Mouse (Mus musculus) layer of hippocampus, adult 18-20 months (tissue): Measurements from ENCODE around the gene Sco1. TPM values are rescaled to one million over a fixed set of nuclear protein-coding genes. Genes with fewer than 3 reads are reported as not detected.
A peak's percentile ranks its signal among the peaks of the same experiment; 100 is the strongest.

Experiments
- DNase-seq, 2 experiments: peaks; one replicate each; pipeline ENCODE4 v3.0.0; 2022; ENCODE audit warnings: low spot score in 2 of 2
- total RNA-seq, 2 experiments: library from RNA; stranded (reverse); gene quantifications; 2 replicates each; pipeline ENCODE4 v1.2.3; 2021

The Sco1 gene
- total RNA-seq, 2 experiments from 2014 or later = 10.3 TPM

GRCm38 (mm10) chr11:67040483-67040882, 12.0 kb upstream of the Sco1 start:
- DNase-seq = no peak

GRCm38 (mm10) chr11:67043007-67043406, 9.5 kb upstream of the Sco1 start:
- DNase-seq = no peak

GRCm38 (mm10) chr11:67044959-67045358, 7.5 kb upstream of the Sco1 start:
- no peak for DNase-seq

- no peak for DNase-seq
These were observed 5.3 kb upstream of the Sco1 start for GRCm38 (mm10) chr11:67047199-67047598.

- no peak for DNase-seq
These were observed 4.0 kb upstream of the Sco1 start for GRCm38 (mm10) chr11:67048496-67048895.

GRCm38 (mm10) chr11:67049256-67049655, 3.2 kb upstream of the Sco1 start:
- no peak for DNase-seq

- no peak for DNase-seq
These were observed 672 bp upstream of the Sco1 start for GRCm38 (mm10) chr11:67051676-67052320.

GRCm38 (mm10) chr11:67054754-67055365, 2.4 kb downstream of the Sco1 start:
- DNase-seq = no peak

GRCm38 (mm10) chr11:67061311-67061710, 8.8 kb downstream of the Sco1 start:
- no peak for DNase-seq

- DNase-seq = no peak
These were observed 10.3 kb downstream of the Sco1 start for GRCm38 (mm10) chr11:67062726-67063125.

- no peak for DNase-seq
These were observed 15.3 kb downstream of the Sco1 start for GRCm38 (mm10) chr11:67067741-67068140.

GRCm38 (mm10) chr11:67072615-67073130, 20.2 kb downstream of the Sco1 start:
- no peak for DNase-seq

GRCm38 (mm10) chr11:67075036-67075435, 22.6 kb downstream of the Sco1 start:
- DNase-seq = no peak

- no peak for DNase-seq
These were observed 24.3 kb downstream of the Sco1 start for GRCm38 (mm10) chr11:67076781-67077180.

GRCm38 (mm10) chr11:67077435-67077834, 25.0 kb downstream of the Sco1 start:
- no peak for DNase-seq

- no peak for DNase-seq
These were observed 25.5 kb downstream of the Sco1 start, which contains the start of gene Myh3 for GRCm38 (mm10) chr11:67078000-67078399. Gene Myh3 (plus strand): TSS chr11:67078300.

- DNase-seq = no peak
These were observed 26.4 kb downstream of the Sco1 start for GRCm38 (mm10) chr11:67078888-67079287.

GRCm38 (mm10) chr11:67079740-67080139, 27.3 kb downstream of the Sco1 start:
- no peak for DNase-seq

- DNase-seq = peak; percentile 28 to 70
These were observed 27.7 kb downstream of the Sco1 start for GRCm38 (mm10) chr11:67080168-67080567.

- no peak for DNase-seq
These were observed 28.7 kb downstream of the Sco1 start for GRCm38 (mm10) chr11:67081125-67081649.

- no peak for DNase-seq
These were observed 29.7 kb downstream of the Sco1 start for GRCm38 (mm10) chr11:67082188-67082587.

- no peak for DNase-seq
These were observed 30.3 kb downstream of the Sco1 start for GRCm38 (mm10) chr11:67082793-67083192.

- DNase-seq = no peak
These were observed 30.8 kb downstream of the Sco1 start for GRCm38 (mm10) chr11:67083239-67083638.
